In the genomic region with DNA sequence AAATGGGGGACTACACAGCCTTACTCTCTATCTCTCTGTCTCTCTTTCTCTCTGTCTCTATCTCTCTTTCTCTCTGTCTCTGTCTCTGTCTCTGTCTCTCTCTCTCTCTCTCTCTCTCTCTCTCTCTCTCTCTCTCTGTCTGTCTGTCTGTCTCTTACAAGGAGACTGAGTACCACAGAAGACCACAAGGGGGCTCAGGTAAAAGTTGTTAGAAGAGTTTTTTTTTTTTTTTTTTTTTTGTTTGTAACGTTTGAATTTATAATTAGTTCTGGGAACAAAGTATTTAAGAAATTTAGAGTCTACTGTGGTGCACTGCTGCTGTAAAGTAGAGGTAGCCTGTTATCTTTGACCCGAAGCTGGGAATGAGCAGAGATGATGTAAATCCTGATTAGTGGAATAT, we compare ENCODE assay signal across 21 mouse cellular contexts.
"Had no signal": no experiment of that assay in that cellular context is flagged by ENCODE, and none has a peak within 500 bp of the region (broad histone marks: within the 10 kb centered on the region; RNA-seq: fewer than 3 reads in every experiment).

No protein-coding gene starts in this region.

- H3K27ac ChIP-seq: left cerebral cortex, adult 2 months; liver, embryonic 13.5 days; neural tube, embryonic 12.5 days; neural tube, embryonic 15.5 days; stomach, embryonic 15.5 days had no signal

- H3K4me2 ChIP-seq: liver, embryonic 13.5 days; midbrain, embryonic 11.5 days; neural tube, embryonic 12.5 days; neural tube, embryonic 15.5 days; stomach, embryonic 15.5 days had no signal

- H3K4me3 ChIP-seq: left cerebral cortex, adult 2 months; liver, embryonic 13.5 days; megakaryocyte, embryonic 14.5 days; neural tube, embryonic 12.5 days; neural tube, embryonic 15.5 days; stomach, embryonic 15.5 days had no signal

- DNase-seq: kidney, adult 18-20 months; kidney, adult 9 months; kidney, postnatal 14 days; kidney, postnatal 4 days; layer of hippocampus, adult 9-11 months; layer of hippocampus, postnatal 36 days; liver, embryonic 13.5 days; lung, adult 2 months; lung, postnatal 10 days; lung, postnatal 36 days; midbrain, embryonic 14.5 days; right cerebral cortex, adult 18-20 months; right cerebral cortex, postnatal 14 days; right cerebral cortex, postnatal 4 days; thymus, postnatal 25 days had no signal

- H3K9me3 ChIP-seq: liver, embryonic 13.5 days; megakaryocyte, embryonic 14.5 days; neural tube, embryonic 12.5 days; neural tube, embryonic 15.5 days; stomach, embryonic 15.5 days had no signal

- H3K9ac ChIP-seq: liver, embryonic 13.5 days; neural tube, embryonic 12.5 days; neural tube, embryonic 15.5 days; stomach, embryonic 15.5 days had no signal

- H3K27me3 ChIP-seq: liver, embryonic 13.5 days; megakaryocyte, embryonic 14.5 days; neural tube, embryonic 12.5 days; neural tube, embryonic 15.5 days; stomach, embryonic 15.5 days had no signal

- H3K4me1 ChIP-seq: liver, embryonic 13.5 days; megakaryocyte, embryonic 14.5 days; neural tube, embryonic 12.5 days; neural tube, embryonic 15.5 days; stomach, embryonic 15.5 days had no signal

- H3K36me3 ChIP-seq: liver, embryonic 13.5 days; neural tube, embryonic 12.5 days; neural tube, embryonic 15.5 days; stomach, embryonic 15.5 days had no signal
